Mouse (Mus musculus) small intestine, adult 2 months (tissue): ENCODE data around the gene Arntl.

ENCODE experiments used
- CTCF ChIP-seq: fragments of 200-500 bp; IDR thresholded peaks from 2 replicates; pipeline ENCODE4 v1.5.1; 2012; ENCODE audit warnings: low read depth, mild to moderate bottlenecking, control low read depth, inconsistent platforms, low read length, moderate library complexity, mixed read lengths; ENCODE audit not compliant: insufficient replicate concordance, insufficient read length; ENCODE audit errors: extremely low read depth
- POLR2A ChIP-seq: fragments of 200-500 bp; IDR thresholded peaks from 2 replicates; pipeline ENCODE4 v1.6.1; 2012; ENCODE audit warnings: low read depth, mild to moderate bottlenecking, control low read depth, inconsistent platforms, low read length, moderate library complexity

GRCm38 (mm10) chr7:113249134-113249825 is 42.0 kb downstream of the Arntl start:
- TF ChIP-seq CTCF (no peak), POLR2A (no peak)
